Mouse (Mus musculus) heart, adult 2 months (tissue): ENCODE measurements around the gene Plekhg6.

ENCODE experiments used
- CTCF ChIP-seq: fragments of 200-600 bp; IDR thresholded peaks from 2 replicates; pipeline ENCODE4 v1.8.1; 2022; ENCODE audit warnings: antibody characterized with exemption, mild to moderate bottlenecking, moderate library complexity
- EP300 ChIP-seq: fragments of 200-500 bp; IDR thresholded peaks from 2 replicates; pipeline ENCODE4 v1.6.1; 2011; ENCODE audit warnings: low read depth, low read length, control low read depth; ENCODE audit not compliant: insufficient read depth
- POLR2A ChIP-seq: fragments of 200-500 bp; IDR thresholded peaks from 2 replicates; pipeline ENCODE4 v1.6.1; 2011; ENCODE audit warnings: mild to moderate bottlenecking, low read depth, low read length, control low read depth; ENCODE audit not compliant: insufficient read depth

- no peak for TF ChIP-seq CTCF
- no peak for TF ChIP-seq POLR2A
- no peak for TF ChIP-seq EP300
These were observed 23.3 kb downstream of the Plekhg6 start for GRCm38 (mm10) chr6:125357334-125357733.
